Mouse (Mus musculus) ES-Bruce4 (cell line): ENCODE results near the gene Lyst.

Experiments
- CTCF ChIP-seq: IDR thresholded peaks from one replicate; pipeline ENCODE4 v1.8.1; 2011; ENCODE audit warnings: low read depth, low read length
- EP300 ChIP-seq: IDR thresholded peaks from 2 replicates; pipeline ENCODE4 v1.6.1; 2011; ENCODE audit warnings: low read depth, low read length; ENCODE audit not compliant: insufficient read depth
- POLR2A ChIP-seq: IDR thresholded peaks from one replicate; pipeline ENCODE4 v1.8.1; 2011; ENCODE audit warnings: low read length; ENCODE audit not compliant: insufficient read depth

DNA sequence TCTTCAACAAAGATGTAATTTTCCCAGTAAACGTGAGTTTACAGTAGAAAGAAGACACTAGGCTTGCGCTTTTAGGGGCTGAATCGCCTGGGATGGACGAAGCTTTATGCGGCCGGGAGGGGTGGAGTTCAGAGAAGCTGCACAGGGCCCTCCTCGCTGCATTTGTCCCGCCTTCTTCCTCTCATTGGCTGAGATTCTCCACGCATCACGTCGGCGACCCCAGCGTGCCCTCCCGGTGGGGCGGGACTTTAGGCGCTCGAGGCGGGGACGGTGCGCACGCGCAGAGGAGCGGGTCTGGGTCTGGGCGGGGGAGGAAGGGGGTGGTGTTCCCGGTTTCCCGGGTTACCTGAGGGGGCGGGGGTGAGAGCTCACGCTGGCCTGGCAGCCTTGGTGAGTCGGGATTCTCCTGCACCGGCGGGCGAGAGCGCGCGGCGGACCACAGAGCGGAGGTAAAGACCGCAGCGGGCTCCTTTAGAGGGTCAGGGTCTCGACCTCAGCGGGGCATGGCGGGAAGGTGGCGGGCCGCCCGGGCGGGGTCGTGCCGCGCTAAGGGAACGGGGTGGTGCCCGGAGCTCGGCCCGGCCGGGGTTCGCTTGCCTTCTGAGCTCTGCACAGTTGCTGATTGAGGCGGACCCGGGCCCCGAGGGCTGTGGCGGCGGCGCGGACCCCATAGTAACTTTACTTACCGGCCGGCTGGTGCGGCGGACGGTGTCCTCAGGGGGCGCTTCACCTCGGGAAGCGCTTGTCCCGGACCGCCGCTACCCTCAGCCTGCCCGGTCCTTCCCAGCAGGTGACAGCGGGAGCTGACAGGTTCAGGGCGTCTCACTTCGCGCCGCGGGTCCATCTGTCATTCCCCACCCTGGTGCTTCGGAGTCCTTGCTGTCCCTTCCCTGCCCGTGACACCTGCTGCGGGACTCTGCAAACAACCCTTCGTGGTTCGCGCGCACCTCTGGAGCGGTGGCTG is at the start of gene Lyst:
- TF ChIP-seq POLR2A (no peak), CTCF (no peak), EP300 (no peak)
